13 mouse cellular contexts compared by ENCODE assay signal in genomic region chr9:98999881-99000339, GRCm38 (mm10). TPM values are rescaled to one million over a fixed set of nuclear protein-coding genes. Genes with fewer than 3 reads are reported as not detected.
DNase-seq lines count a peak whose midpoint lies in the region; ATAC-seq and TF ChIP-seq lines count a peak whose summit lies in the region.
"Had no signal": no experiment of that assay in that cellular context is flagged by ENCODE, and none has a peak within 500 bp of the region (broad histone marks: within the 10 kb centered on the region; RNA-seq: fewer than 3 reads in every experiment).

No protein-coding gene starts in this region.

- intact Hi-C loops in left cerebral cortex, adult 2 months (cut with DNase I), result no loop called here

- no peaks in the 10 kb centered on the region for H3K27me3 ChIP-seq in hindbrain, embryonic 15.5 days
- no peaks in the 10 kb centered on the region for H3K27me3 ChIP-seq in hindbrain, embryonic 13.5 days
- H3K27me3 ChIP-seq: liver, embryonic 12.5 days had no signal

- H3K36me3 ChIP-seq in hindbrain, embryonic 15.5 days, result peaks cover 42% of the 10 kb centered on the region
- H3K36me3 ChIP-seq in hindbrain, embryonic 13.5 days, result peaks cover 67% of the 10 kb centered on the region

- DNase-seq in Muller cell, postnatal 12 days (ENCODE audit: inconsistent ontology term), result peak; percentile 24
- DNase-seq in cerebellum, postnatal 36 days, result peak; percentile 76 to 78
- peak in 1 of 2 experiments; percentile 33 for DNase-seq in left cerebral cortex, adult 2 months (ENCODE audit: extremely low spot score in 1 of 2, low spot score in 2 of 2)
- no peak for DNase-seq in embryo, embryonic 10.5 days (ENCODE audit: low spot score)
- no peak for DNase-seq in urinary bladder, postnatal 36 days (ENCODE audit: low spot score in 2 of 2)
- DNase-seq in urinary bladder, postnatal 4 days (ENCODE audit: low spot score in 2 of 2), result no peak

- no peak overlapping the region for H3K4me2 ChIP-seq in hindbrain, embryonic 15.5 days
- H3K4me2 ChIP-seq in hindbrain, embryonic 13.5 days, result no peak overlapping the region
- H3K4me2 ChIP-seq: liver, embryonic 12.5 days had no signal

- H3K27ac ChIP-seq in hindbrain, embryonic 15.5 days (replicated peaks), result no peak overlapping the region
- H3K27ac ChIP-seq in hindbrain, embryonic 13.5 days, result no peak overlapping the region
- 0 out of 2 replicates have a peak overlapping the region, but pooled peaks have one; percentile 11 for H3K27ac ChIP-seq in left cerebral cortex, adult 2 months
- H3K27ac ChIP-seq: kidney, postnatal 0 days; liver, embryonic 12.5 days; stomach, postnatal 0 days had no signal

- ATAC-seq in hindbrain, embryonic 15.5 days (ENCODE audit: low FRiP score, low read depth), result peak; percentile 73
- ATAC-seq in hindbrain, embryonic 13.5 days (ENCODE audit: low FRiP score), result no peak
- ATAC-seq: liver, embryonic 12.5 days; midbrain, embryonic 16.5 days had no signal

- no peak overlapping the region for H3K4me3 ChIP-seq in hindbrain, embryonic 15.5 days
- H3K4me3 ChIP-seq in hindbrain, embryonic 13.5 days, result no peak overlapping the region
- no peak overlapping the region for H3K4me3 ChIP-seq in left cerebral cortex, adult 2 months
- H3K4me3 ChIP-seq: liver, embryonic 12.5 days had no signal

- 67% methylated on average over 9 of the region's 9 CpGs for WGBS in hindbrain, embryonic 15.5 days
- WGBS in hindbrain, embryonic 13.5 days, result 77% methylated on average over 9 of the region's 9 CpGs

- no peaks in the 10 kb centered on the region for H3K9me3 ChIP-seq in hindbrain, embryonic 15.5 days
- H3K9me3 ChIP-seq in hindbrain, embryonic 13.5 days, result no peaks in the 10 kb centered on the region
- H3K9me3 ChIP-seq: liver, embryonic 12.5 days had no signal

- H3K9ac ChIP-seq in hindbrain, embryonic 15.5 days, result no peak overlapping the region
- H3K9ac ChIP-seq in hindbrain, embryonic 13.5 days, result no peak overlapping the region
- H3K9ac ChIP-seq: liver, embryonic 12.5 days had no signal

- no peak for TF ChIP-seq CTCF in left cerebral cortex, adult 2 months (IDR thresholded peaks at IDR 0.05)

- H3K4me1 ChIP-seq in hindbrain, embryonic 15.5 days (replicated peaks), result no peaks in the 10 kb centered on the region
- no peaks in the 10 kb centered on the region for H3K4me1 ChIP-seq in hindbrain, embryonic 13.5 days (replicated peaks)
- H3K4me1 ChIP-seq: liver, embryonic 12.5 days had no signal

RNA-seq across cellular contexts. Expression of gene Faim, which starts 13.7 kb away (rescaled TPM):
- 108 and 112 TPM in 2 replicates for polyA plus RNA-seq in hindbrain, embryonic 15.5 days (2015; fragmentation: Nextera tagmentation; extraction: Ambion mirVana)
- polyA plus RNA-seq in hindbrain, embryonic 13.5 days (2015; fragmentation: Nextera tagmentation; extraction: Ambion mirVana), result 111 and 117 TPM in 2 replicates
- total RNA-seq in left cerebral cortex, adult 2 months (2021), result 10 to 100 TPM; 34.1 to 35.8 TPM

RNA-seq across cellular contexts. Expression of gene Gm1123, which starts 35.6 kb away (rescaled TPM):
- polyA plus RNA-seq in hindbrain, embryonic 15.5 days (2015; fragmentation: Nextera tagmentation; extraction: Ambion mirVana), result 0.13 TPM in 1 of 2 replicates, not detected in the other
- polyA plus RNA-seq in hindbrain, embryonic 13.5 days (2015; fragmentation: Nextera tagmentation; extraction: Ambion mirVana), result 0.10 and 0.21 TPM in 2 replicates
- total RNA-seq in left cerebral cortex, adult 2 months (2021), result not detected
- polyA plus RNA-seq: liver, embryonic 12.5 days had no signal

RNA-seq across cellular contexts. Expression of gene Foxl2, which starts 44.8 kb away (rescaled TPM):
- 0.64 and 0.87 TPM in 2 replicates for polyA plus RNA-seq in hindbrain, embryonic 15.5 days (2015; fragmentation: Nextera tagmentation; extraction: Ambion mirVana)
- polyA plus RNA-seq in hindbrain, embryonic 13.5 days (2015; fragmentation: Nextera tagmentation; extraction: Ambion mirVana), result 0.61 TPM in 2 replicates
- total RNA-seq in left cerebral cortex, adult 2 months (2021), result under 1 TPM; 0.91 to 0.95 TPM
- polyA plus RNA-seq: heart, embryonic 14.5 days; kidney, postnatal 0 days; liver, embryonic 12.5 days; stomach, postnatal 0 days had no signal

Comparison
In these comparisons a context has a peak if more than half of its experiments do, and no peak if none do; other contexts are left out.
1. DNase-seq: peak in Muller cell, postnatal 12 days (single experiment) and cerebellum, postnatal 36 days (2 of 2); none in embryo, embryonic 10.5 days (single experiment), urinary bladder, postnatal 36 days (0 of 2) and urinary bladder, postnatal 4 days (0 of 2).